Mouse (Mus musculus) brain, embryonic 14.5 days (tissue): ENCODE measurements around the gene Dusp27.

ENCODE experiments used
- CTCF ChIP-seq: fragments of 200-500 bp; IDR thresholded peaks from 2 replicates; pipeline ENCODE4 v1.5.1; 2012; ENCODE audit warnings: inconsistent platforms, mild to moderate bottlenecking, moderate library complexity, borderline replicate concordance; ENCODE audit not compliant: insufficient read depth, insufficient read length; ENCODE audit errors: extremely low read depth
- POLR2A ChIP-seq: fragments of 200-500 bp; IDR thresholded peaks from 2 replicates; pipeline ENCODE4 v1.6.1; 2012; ENCODE audit warnings: mild to moderate bottlenecking, inconsistent platforms, borderline replicate concordance; ENCODE audit not compliant: poor library complexity, insufficient read depth, insufficient read length, severe bottlenecking; ENCODE audit errors: extremely low read depth

DNA sequence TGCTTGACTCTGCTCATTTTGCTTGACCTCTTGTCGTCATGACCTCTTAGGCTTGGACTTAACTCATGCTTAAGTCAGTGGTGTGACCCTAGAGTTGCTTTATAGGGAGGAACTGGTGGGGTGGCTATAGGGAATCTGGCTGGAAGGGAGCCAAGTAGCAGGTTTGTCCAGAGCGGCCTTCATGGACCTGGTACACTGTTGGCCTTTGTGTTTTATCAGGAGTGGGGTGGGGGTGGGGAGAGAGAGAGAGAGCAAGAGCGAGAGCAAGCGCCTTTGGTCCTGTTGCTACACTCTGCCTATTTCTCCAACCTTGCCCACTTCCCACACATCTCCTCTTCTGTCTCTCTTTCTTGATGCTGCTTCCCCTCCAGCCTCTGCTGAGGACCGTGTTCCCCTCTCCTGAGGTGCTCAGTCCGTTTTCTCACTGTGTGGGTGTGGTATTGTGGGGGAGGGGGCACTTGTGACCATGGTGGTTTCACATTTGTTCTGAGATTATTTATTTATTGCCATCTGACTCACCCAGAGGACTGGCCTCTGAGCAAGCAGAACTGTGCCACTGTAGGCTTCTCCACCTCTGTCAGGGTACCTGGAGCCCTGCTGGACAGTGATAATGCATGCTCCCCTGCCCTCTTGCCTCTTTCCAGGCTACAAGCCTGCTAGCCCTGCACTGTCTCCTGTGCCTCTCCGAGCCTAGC, 9.7 kb upstream of the Dusp27 start:
- TF ChIP-seq CTCF (no peak), POLR2A (no peak)
